Mouse (Mus musculus): ENCODE data around the gene Erlin1. TPM values are rescaled to one million over a fixed set of nuclear protein-coding genes. Genes with fewer than 3 reads are reported as not detected.
A peak's percentile ranks its signal among the peaks of the same experiment; 100 is the strongest.

Erlin1 gene
- 38.9 and 41.9 TPM in 2 replicates for polyA plus RNA-seq (2015; fragmentation: Nextera tagmentation; extraction: Ambion mirVana)

GRCm38 (mm10) chr19:44069121-44069913, at the start of gene Erlin1:
Gene Erlin1 (minus strand): TSS chr19:44069785.
- H3K4me3 ChIP-seq = peak within 1 kb of the TSS; percentile 72
- H3K9ac ChIP-seq = peak within 1 kb of the TSS; percentile 71
- peak within 1 kb of the TSS; percentile 77 for H3K4me2 ChIP-seq
- peaks cover 14% of the 10 kb centered on the region for H3K4me1 ChIP-seq
- peak within 1 kb of the TSS; percentile 58 for H3K27ac ChIP-seq
- WGBS = under 1% methylated on average over 63 of the region's 75 CpGs
- no peaks in the 10 kb centered on the region for H3K9me3 ChIP-seq
- H3K27me3 ChIP-seq = no peaks in the 10 kb centered on the region
- no peaks in the 10 kb centered on the region for H3K36me3 ChIP-seq
- ATAC-seq (ENCODE audit: borderline replicate concordance, extremely low read depth, low FRiP score, low TSS enrichment) = peak; percentile 94

GRCm38 (mm10) chr19:44117793-44118192, 48.2 kb upstream of the Erlin1 start:
- Histone ChIP-seq H3K4me2 (no peak overlapping the region), H3K4me3 (no peak overlapping the region), H3K36me3 (peaks cover 81% of the 10 kb centered on the region), H3K9me3 (no peaks in the 10 kb centered on the region), H3K9ac (no peak overlapping the region), H3K4me1 (no peaks in the 10 kb centered on the region), H3K27me3 (no peaks in the 10 kb centered on the region), H3K27ac (no peak overlapping the region)
- no peak for ATAC-seq (ENCODE audit: borderline replicate concordance, extremely low read depth, low FRiP score, low TSS enrichment)

- Histone ChIP-seq H3K36me3 (peaks cover 54% of the 10 kb centered on the region), H3K9ac (no peak overlapping the region), H3K27ac (no peak overlapping the region), H3K4me1 (peaks cover 7% of the 10 kb centered on the region), H3K4me3 (no peak overlapping the region), H3K9me3 (no peaks in the 10 kb centered on the region), H3K4me2 (no peak overlapping the region), H3K27me3 (no peaks in the 10 kb centered on the region)
- WGBS = 65% methylated on average over 7 of the region's 7 CpGs
- no peak for ATAC-seq (ENCODE audit: borderline replicate concordance, extremely low read depth, low FRiP score, low TSS enrichment)
Observed at GRCm38 (mm10) chr19:44111706-44112105, 42.1 kb upstream of the Erlin1 start.

GRCm38 (mm10) chr19:44110356-44110755, 40.8 kb upstream of the Erlin1 start:
- H3K9ac ChIP-seq = no peak overlapping the region
- H3K9me3 ChIP-seq = no peaks in the 10 kb centered on the region
- ATAC-seq (ENCODE audit: borderline replicate concordance, extremely low read depth, low FRiP score, low TSS enrichment) = no peak
- 92% methylated on average over 9 of the region's 9 CpGs for WGBS
- H3K36me3 ChIP-seq = peaks cover 45% of the 10 kb centered on the region
- no peak overlapping the region for H3K4me3 ChIP-seq
- no peaks in the 10 kb centered on the region for H3K27me3 ChIP-seq
- no peak overlapping the region for H3K4me2 ChIP-seq
- H3K4me1 ChIP-seq = peaks cover 12% of the 10 kb centered on the region
- H3K27ac ChIP-seq = no peak overlapping the region

GRCm38 (mm10) chr19:44108996-44109395, 39.4 kb upstream of the Erlin1 start:
- H3K4me2 ChIP-seq = no peak overlapping the region
- H3K27ac ChIP-seq = no peak overlapping the region
- H3K9me3 ChIP-seq = no peaks in the 10 kb centered on the region
- H3K9ac ChIP-seq = no peak overlapping the region
- ATAC-seq (ENCODE audit: borderline replicate concordance, extremely low read depth, low FRiP score, low TSS enrichment) = no peak
- no peak overlapping the region for H3K4me3 ChIP-seq
- peaks cover 36% of the 10 kb centered on the region for H3K36me3 ChIP-seq
- H3K4me1 ChIP-seq = peaks cover 12% of the 10 kb centered on the region
- H3K27me3 ChIP-seq = no peaks in the 10 kb centered on the region

- Histone ChIP-seq H3K4me1 (peaks cover 12% of the 10 kb centered on the region), H3K9ac (peak overlapping the region; percentile 94), H3K27me3 (no peaks in the 10 kb centered on the region), H3K36me3 (peaks cover 25% of the 10 kb centered on the region), H3K27ac (0 out of 2 replicates have a peak overlapping the region, but pooled peaks have one; percentile 6), H3K4me2 (peak overlapping the region; percentile 80), H3K4me3 (peak overlapping the region; percentile 99), H3K9me3 (no peaks in the 10 kb centered on the region)
- 28% methylated on average over 22 of the region's 22 CpGs for WGBS
- peak; percentile 27; the same call in 1 of the 2 replicates for ATAC-seq (ENCODE audit: borderline replicate concordance, extremely low read depth, low FRiP score, low TSS enrichment)
Observed at GRCm38 (mm10) chr19:44107661-44108521, 38.3 kb upstream of the Erlin1 start.

GRCm38 (mm10) chr19:44106831-44107660, 37.5 kb upstream of the Erlin1 start, which contains the start of gene Chuk:
Gene Chuk (minus strand): TSS chr19:44107480.
- H3K4me1 ChIP-seq = peaks cover 12% of the 10 kb centered on the region
- peaks cover 20% of the 10 kb centered on the region for H3K36me3 ChIP-seq
- H3K4me3 ChIP-seq = peak within 1 kb of the TSS; percentile 99
- H3K4me2 ChIP-seq = peak within 1 kb of the TSS; percentile 80
- no peaks in the 10 kb centered on the region for H3K9me3 ChIP-seq
- peak; percentile 97 for ATAC-seq (ENCODE audit: borderline replicate concordance, extremely low read depth, low FRiP score, low TSS enrichment)
- no peaks in the 10 kb centered on the region for H3K27me3 ChIP-seq
- peak within 1 kb of the TSS; percentile 39 for H3K27ac ChIP-seq
- WGBS = under 1% methylated on average over 67 of the region's 67 CpGs
- peak within 1 kb of the TSS; percentile 94 for H3K9ac ChIP-seq

- 96% methylated on average over 1 of the region's 1 CpGs for WGBS
- no peak overlapping the region for H3K9ac ChIP-seq
- no peaks in the 10 kb centered on the region for H3K9me3 ChIP-seq
- H3K27me3 ChIP-seq = no peaks in the 10 kb centered on the region
- peaks cover 12% of the 10 kb centered on the region for H3K36me3 ChIP-seq
- no peak overlapping the region for H3K4me2 ChIP-seq
- H3K4me3 ChIP-seq = no peak overlapping the region
- peaks cover 12% of the 10 kb centered on the region for H3K4me1 ChIP-seq
- ATAC-seq (ENCODE audit: borderline replicate concordance, extremely low read depth, low FRiP score, low TSS enrichment) = no peak
- H3K27ac ChIP-seq = no peak overlapping the region
Observed at GRCm38 (mm10) chr19:44104393-44104792, 34.8 kb upstream of the Erlin1 start.

GRCm38 (mm10) chr19:44103001-44103400, 33.4 kb upstream of the Erlin1 start:
- Histone ChIP-seq H3K9me3 (no peaks in the 10 kb centered on the region), H3K36me3 (peaks cover 17% of the 10 kb centered on the region), H3K27me3 (no peaks in the 10 kb centered on the region), H3K9ac (no peak overlapping the region), H3K4me2 (no peak overlapping the region), H3K4me1 (peaks cover 10% of the 10 kb centered on the region), H3K4me3 (no peak overlapping the region), H3K27ac (no peak overlapping the region)
- no peak for ATAC-seq (ENCODE audit: borderline replicate concordance, extremely low read depth, low FRiP score, low TSS enrichment)
- 77% methylated on average over 3 of the region's 3 CpGs for WGBS

- Histone ChIP-seq H3K4me3 (no peak overlapping the region), H3K4me1 (no peaks in the 10 kb centered on the region), H3K4me2 (no peak overlapping the region), H3K9ac (no peak overlapping the region), H3K27me3 (no peaks in the 10 kb centered on the region), H3K36me3 (peaks cover 27% of the 10 kb centered on the region), H3K9me3 (no peaks in the 10 kb centered on the region), H3K27ac (no peak overlapping the region)
- ATAC-seq (ENCODE audit: borderline replicate concordance, extremely low read depth, low FRiP score, low TSS enrichment) = no peak
Observed at GRCm38 (mm10) chr19:44100840-44101239, 31.3 kb upstream of the Erlin1 start.

- no peak overlapping the region for H3K27ac ChIP-seq
- no peak for ATAC-seq (ENCODE audit: borderline replicate concordance, extremely low read depth, low FRiP score, low TSS enrichment)
- H3K9me3 ChIP-seq = no peaks in the 10 kb centered on the region
- no peak overlapping the region for H3K4me3 ChIP-seq
- WGBS = 79% methylated on average over 3 of the region's 3 CpGs
- H3K4me2 ChIP-seq = no peak overlapping the region
- peaks cover 42% of the 10 kb centered on the region for H3K36me3 ChIP-seq
- H3K9ac ChIP-seq = no peak overlapping the region
- no peaks in the 10 kb centered on the region for H3K4me1 ChIP-seq
- H3K27me3 ChIP-seq = no peaks in the 10 kb centered on the region
Observed at GRCm38 (mm10) chr19:44086278-44086677, 16.7 kb upstream of the Erlin1 start.

Measured in lung, embryonic 15.5 days (tissue).